Mouse (Mus musculus): Measurements from ENCODE around the gene Eps15. TPM values are rescaled to one million over a fixed set of nuclear protein-coding genes. Genes with fewer than 3 reads are reported as not detected.

Eps15 gene
- 5.4 and 13.3 TPM in 2 replicates for polyA plus RNA-seq (2012; ENCODE audit: insufficient read depth, low replicate concordance)

GRCm38 (mm10) chr4:109279689-109280458, at the start of gene Eps15:
Gene Eps15 (plus strand): TSS chr4:109280268.
- Histone ChIP-seq H3K9me3 (no peaks in the 10 kb centered on the region), H3K36me3 (replicated peaks; ENCODE audit: low read length) (peaks cover 3% of the 10 kb centered on the region), H3K4me1 (peaks cover 56% of the 10 kb centered on the region), H3K27me3 (replicated peaks) (no peaks in the 10 kb centered on the region), H3K4me3 (replicated peaks) (peak within 1 kb of the TSS; percentile 94)
- TF ChIP-seq FLI1 (IDR thresholded peaks at IDR 0.05; ENCODE audit: low read length) (no peak), GATA1 (IDR thresholded peaks at IDR 0.05; ENCODE audit: borderline replicate concordance, low read length) (no peak)

DNA sequence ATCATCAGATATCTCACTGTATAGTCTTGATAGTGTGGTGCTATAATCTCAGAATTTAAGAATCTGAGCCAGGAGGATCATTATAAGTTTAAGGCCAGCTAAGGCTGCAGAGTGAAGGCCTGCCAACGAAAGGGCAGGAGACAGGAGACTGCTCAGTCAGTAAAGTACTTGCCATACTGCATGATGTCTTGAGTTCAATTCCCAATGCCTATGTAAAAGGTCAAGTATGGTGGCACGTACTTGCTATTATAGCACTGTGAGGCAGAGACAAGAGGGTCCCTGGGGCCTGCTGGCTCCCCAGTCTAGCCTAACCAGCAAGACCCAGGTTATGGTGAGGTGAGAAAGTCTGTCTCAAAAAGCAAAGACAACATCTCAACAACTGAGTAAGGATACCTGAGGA, 45.9 kb upstream of the Eps15 start, which contains the start of gene Calr4:
TSS of gene Calr4 (plus strand) at position 301 of the 400 bp plus-strand sequence.
- Histone ChIP-seq H3K4me1 (peaks cover 4% of the 10 kb centered on the region; the same call in 1 of the 2 replicates), H3K27me3 (replicated peaks) (peaks cover 7% of the 10 kb centered on the region), H3K4me3 (replicated peaks) (no peak within 1 kb of the TSS), H3K36me3 (replicated peaks; ENCODE audit: low read length) (no peaks in the 10 kb centered on the region), H3K9me3 (no peaks in the 10 kb centered on the region)
- TF ChIP-seq GATA1 (IDR thresholded peaks at IDR 0.05; ENCODE audit: borderline replicate concordance, low read length) (no peak), FLI1 (IDR thresholded peaks at IDR 0.05; ENCODE audit: low read length) (no peak)

DNA sequence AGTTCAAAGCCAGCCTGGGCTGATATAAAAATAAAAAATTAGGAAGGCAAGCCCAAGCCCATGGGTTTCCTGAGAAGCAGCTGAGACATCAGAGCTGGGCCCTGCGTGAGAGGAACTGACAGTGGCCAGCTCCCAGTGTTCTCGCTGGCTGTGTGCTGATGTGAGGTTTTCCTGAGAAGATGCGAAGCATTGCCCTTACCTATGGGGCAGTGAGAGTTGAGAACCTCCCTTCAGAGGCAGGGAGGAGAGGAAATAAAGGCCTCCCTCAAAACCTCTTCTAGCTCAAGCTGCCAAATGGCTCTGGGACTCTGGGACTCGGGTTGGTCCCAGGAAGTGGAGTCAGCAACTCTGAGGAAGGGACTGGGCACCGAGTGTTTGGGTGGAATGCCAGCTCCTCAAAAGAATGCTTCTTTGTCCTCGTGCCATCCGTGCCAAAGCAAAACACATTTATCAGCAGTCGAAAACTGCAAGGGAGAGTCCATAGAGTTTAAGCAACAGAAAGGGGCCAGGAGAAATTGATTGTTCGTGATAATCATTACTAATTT, 45.2 kb upstream of the Eps15 start:
- Histone ChIP-seq H3K27me3 (replicated peaks) (peaks cover 6% of the 10 kb centered on the region), H3K4me1 (peaks cover 4% of the 10 kb centered on the region; the same call in 1 of the 2 replicates)
- TF ChIP-seq FLI1 (IDR thresholded peaks at IDR 0.05; ENCODE audit: low read length) (no peak), GATA1 (IDR thresholded peaks at IDR 0.05; ENCODE audit: borderline replicate concordance, low read length) (no peak)

DNA sequence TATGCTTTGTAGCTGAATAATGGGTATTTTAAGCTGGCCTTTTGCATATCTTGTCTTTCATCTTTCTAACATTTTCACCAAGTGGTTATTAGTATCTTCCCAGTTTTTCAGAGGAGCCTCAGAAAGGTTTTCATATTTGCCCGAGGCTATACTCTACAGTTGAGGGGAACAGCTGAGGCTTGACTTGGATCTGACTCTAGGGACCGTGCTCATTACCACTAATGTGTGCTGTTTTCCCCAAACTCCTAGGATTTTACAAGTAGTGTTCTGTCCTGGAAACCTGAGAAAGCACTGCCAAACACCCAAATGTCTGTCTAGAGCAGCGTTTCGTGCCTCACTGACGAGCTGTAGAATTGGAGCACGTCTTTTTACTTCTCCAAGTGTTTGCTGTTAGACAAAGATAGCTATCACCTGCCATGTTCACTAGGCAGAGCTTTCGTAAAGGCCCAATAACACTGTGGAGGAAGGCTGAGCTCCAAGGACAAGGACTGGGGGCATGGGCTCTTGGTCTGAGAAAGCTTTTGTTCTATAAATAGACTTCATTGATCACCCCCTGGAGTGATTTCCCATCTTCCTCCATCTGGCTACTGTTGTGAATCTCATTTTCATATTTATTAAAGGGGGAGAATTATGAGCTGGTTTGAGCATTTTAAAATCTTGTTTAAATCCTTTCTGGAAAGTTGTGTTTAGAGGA, 43.7 kb upstream of the Eps15 start:
- peaks cover 6% of the 10 kb centered on the region for H3K27me3 ChIP-seq (replicated peaks)
- no peak overlapping the region for H3K4me3 ChIP-seq (replicated peaks)
- H3K36me3 ChIP-seq (replicated peaks; ENCODE audit: low read length), result no peaks in the 10 kb centered on the region
- no peaks in the 10 kb centered on the region for H3K9me3 ChIP-seq
- H3K4me1 ChIP-seq, result peaks cover 7% of the 10 kb centered on the region; the same call in 1 of the 2 replicates
- no peak for TF ChIP-seq FLI1 (IDR thresholded peaks at IDR 0.05; ENCODE audit: low read length)
- no peak for TF ChIP-seq GATA1 (IDR thresholded peaks at IDR 0.05; ENCODE audit: borderline replicate concordance, low read length)

More for the DNA sequence above, 45.2 kb upstream of the Eps15 start:
- H3K9me3 ChIP-seq, result no peaks in the 10 kb centered on the region
- no peaks in the 10 kb centered on the region for H3K36me3 ChIP-seq (replicated peaks; ENCODE audit: low read length)
- H3K4me3 ChIP-seq (replicated peaks), result no peak overlapping the region

DNA sequence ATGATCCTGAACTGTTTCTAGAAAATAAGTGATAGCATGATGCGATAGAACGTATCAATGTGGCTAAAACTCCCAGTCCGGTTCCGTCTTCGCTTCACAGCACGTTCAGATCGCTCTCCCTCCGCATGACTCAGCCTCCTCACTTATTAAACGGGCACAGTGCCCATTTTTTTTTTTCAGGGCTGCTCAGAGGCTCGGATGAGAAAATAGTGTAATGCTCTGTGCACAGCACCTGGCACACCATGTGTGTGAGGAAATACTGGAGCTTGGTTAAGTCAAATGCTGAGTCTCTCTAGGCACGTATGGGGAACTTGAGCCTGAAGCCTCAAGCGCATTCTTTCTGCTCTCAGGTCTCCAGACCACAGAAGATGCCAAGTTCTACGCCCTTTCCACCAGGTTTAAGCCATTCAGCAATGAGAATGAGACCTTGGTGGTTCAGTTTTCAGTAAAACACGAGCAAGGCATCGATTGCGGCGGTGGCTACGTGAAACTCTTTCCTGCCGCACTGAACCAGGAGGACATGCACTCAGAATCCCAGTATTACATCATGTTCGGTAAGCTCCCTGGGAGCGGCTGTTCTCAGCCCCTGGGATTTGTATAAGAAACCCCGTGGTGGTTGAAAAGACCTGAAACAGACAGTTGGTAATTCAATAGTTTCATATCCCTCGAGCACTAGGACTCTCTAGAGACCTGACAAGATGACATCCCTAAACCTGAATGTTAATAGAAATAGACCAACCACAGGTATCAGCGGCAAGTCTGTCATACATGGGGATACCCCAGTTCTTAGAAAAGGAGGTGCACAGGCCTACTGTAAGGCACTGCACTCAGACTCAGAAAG, 41.4 kb upstream of the Eps15 start:
- Histone ChIP-seq H3K36me3 (replicated peaks; ENCODE audit: low read length) (no peaks in the 10 kb centered on the region), H3K9me3 (no peaks in the 10 kb centered on the region), H3K4me1 (peaks cover 9% of the 10 kb centered on the region; the same call in 1 of the 2 replicates), H3K27me3 (replicated peaks) (peaks cover 6% of the 10 kb centered on the region), H3K4me3 (replicated peaks) (no peak overlapping the region)
- TF ChIP-seq FLI1 (IDR thresholded peaks at IDR 0.05; ENCODE audit: low read length) (no peak), GATA1 (IDR thresholded peaks at IDR 0.05; ENCODE audit: borderline replicate concordance, low read length) (no peak)

GRCm38 (mm10) chr4:109241221-109241620, 38.8 kb upstream of the Eps15 start:
- peaks cover 14% of the 10 kb centered on the region for H3K4me1 ChIP-seq
- no peak overlapping the region for H3K4me3 ChIP-seq (replicated peaks)
- H3K36me3 ChIP-seq (replicated peaks; ENCODE audit: low read length), result no peaks in the 10 kb centered on the region
- H3K9me3 ChIP-seq, result no peaks in the 10 kb centered on the region
- TF ChIP-seq GATA1 (IDR thresholded peaks at IDR 0.05; ENCODE audit: borderline replicate concordance, low read length), result no peak
- TF ChIP-seq FLI1 (IDR thresholded peaks at IDR 0.05; ENCODE audit: low read length), result no peak
- peaks cover 8% of the 10 kb centered on the region for H3K27me3 ChIP-seq (replicated peaks)

DNA sequence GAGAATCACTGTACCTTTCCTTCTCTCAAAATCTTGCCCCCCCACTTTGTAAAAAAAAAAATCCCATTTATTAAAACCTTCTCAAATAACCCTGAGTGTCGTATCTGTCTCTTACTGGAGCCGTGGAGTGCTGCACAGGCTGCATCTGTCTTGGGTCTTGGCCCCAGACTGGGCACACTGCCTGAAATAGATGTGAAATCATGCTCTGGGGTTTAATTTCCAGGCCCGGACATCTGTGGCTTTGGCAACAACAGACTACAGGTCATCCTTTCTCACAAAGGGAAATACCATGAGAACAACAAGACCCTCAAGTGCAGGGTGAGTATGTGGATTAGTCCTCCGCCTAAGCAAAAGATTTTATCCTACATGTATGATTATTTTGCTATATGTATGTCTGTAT, 38.1 kb upstream of the Eps15 start:
- no peak overlapping the region for H3K4me3 ChIP-seq (replicated peaks)
- H3K9me3 ChIP-seq, result no peaks in the 10 kb centered on the region
- TF ChIP-seq FLI1 (IDR thresholded peaks at IDR 0.05; ENCODE audit: low read length), result no peak
- TF ChIP-seq GATA1 (IDR thresholded peaks at IDR 0.05; ENCODE audit: borderline replicate concordance, low read length), result no peak
- H3K27me3 ChIP-seq (replicated peaks), result peaks cover 6% of the 10 kb centered on the region
- H3K4me1 ChIP-seq, result peaks cover 14% of the 10 kb centered on the region
- H3K36me3 ChIP-seq (replicated peaks; ENCODE audit: low read length), result no peaks in the 10 kb centered on the region

GRCm38 (mm10) chr4:109244506-109244905, 35.6 kb upstream of the Eps15 start:
- TF ChIP-seq GATA1 (IDR thresholded peaks at IDR 0.05; ENCODE audit: borderline replicate concordance, low read length) (no peak), FLI1 (IDR thresholded peaks at IDR 0.05; ENCODE audit: low read length) (no peak)
- Histone ChIP-seq H3K9me3 (no peaks in the 10 kb centered on the region), H3K4me1 (peaks cover 14% of the 10 kb centered on the region), H3K4me3 (replicated peaks) (no peak overlapping the region), H3K27me3 (replicated peaks) (peaks cover 10% of the 10 kb centered on the region), H3K36me3 (replicated peaks; ENCODE audit: low read length) (no peaks in the 10 kb centered on the region)

- no peak for TF ChIP-seq GATA1 (IDR thresholded peaks at IDR 0.05; ENCODE audit: borderline replicate concordance, low read length)
- TF ChIP-seq FLI1 (IDR thresholded peaks at IDR 0.05; ENCODE audit: low read length), result no peak
- Histone ChIP-seq H3K4me3 (replicated peaks) (no peak overlapping the region), H3K4me1 (peaks cover 14% of the 10 kb centered on the region), H3K27me3 (replicated peaks) (peaks cover 10% of the 10 kb centered on the region), H3K36me3 (replicated peaks; ENCODE audit: low read length) (no peaks in the 10 kb centered on the region), H3K9me3 (no peaks in the 10 kb centered on the region)
These were observed 35.0 kb upstream of the Eps15 start for GRCm38 (mm10) chr4:109245016-109245620.
